Mouse (Mus musculus): ENCODE data around the gene Vsx2.
"Not testable (repeated sequence)": the region's sequence is repeated elsewhere in the genome, so short reads cannot be mapped to it uniquely, and the experiment has no call there.

The Vsx2 gene

DNA sequence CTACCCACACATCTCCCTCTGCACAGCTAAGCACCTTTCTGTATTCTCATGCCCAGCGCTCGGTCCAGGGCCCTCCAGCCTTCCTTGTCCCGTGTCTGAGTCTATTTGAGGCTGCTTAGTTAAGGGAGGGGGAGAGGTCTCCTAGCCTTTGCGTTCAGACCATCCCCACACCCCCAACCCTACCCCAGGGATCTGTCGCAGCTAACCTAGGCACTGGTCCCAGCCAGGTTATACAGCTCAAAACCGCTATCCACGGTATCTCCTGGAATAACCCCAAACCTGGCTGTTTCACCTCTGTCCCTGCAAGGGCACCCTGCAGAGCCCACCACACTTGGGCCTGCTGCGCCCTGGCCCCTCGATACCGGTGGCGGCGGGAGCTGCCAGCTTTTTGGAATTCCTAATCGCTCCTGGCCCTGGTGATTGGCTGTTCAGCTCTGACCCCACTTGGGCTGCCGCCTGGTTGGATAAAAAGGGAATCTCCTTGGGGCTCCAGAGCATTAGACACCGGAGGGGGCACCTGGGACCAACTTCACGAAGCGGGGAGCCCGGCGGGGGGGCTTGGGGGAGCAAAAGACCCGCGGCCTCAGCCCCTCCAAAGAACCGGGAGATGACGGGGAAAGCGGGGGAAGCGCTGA is at the start of gene Vsx2:
Gene Vsx2, plus strand, starts transcription at position 427 of the 635 bp plus-strand sequence.
- no peak for DNase-seq (ENCODE audit: low spot score in 2 of 2)

DNA sequence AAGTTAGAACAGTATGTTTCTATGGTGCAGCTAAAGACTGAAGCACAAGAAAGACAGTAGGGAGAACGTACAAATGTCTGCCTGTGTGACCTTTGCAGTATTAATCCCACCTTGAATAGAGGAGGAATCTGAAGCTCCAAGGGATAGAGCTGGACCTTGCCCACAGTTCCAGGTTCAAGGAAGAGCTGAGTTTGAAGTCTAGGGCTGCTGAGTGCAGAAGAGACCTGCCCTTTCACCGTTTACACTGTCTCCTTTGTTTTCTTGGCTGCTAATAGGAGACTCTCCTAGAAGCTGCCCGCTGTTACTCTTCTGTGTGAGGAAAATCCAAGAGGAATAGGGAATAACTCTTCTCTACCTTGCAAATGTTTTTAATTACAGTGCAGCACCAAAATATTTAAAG is 45.8 kb upstream of the Vsx2 start:
- no peak for DNase-seq (ENCODE audit: low spot score in 2 of 2)

DNA sequence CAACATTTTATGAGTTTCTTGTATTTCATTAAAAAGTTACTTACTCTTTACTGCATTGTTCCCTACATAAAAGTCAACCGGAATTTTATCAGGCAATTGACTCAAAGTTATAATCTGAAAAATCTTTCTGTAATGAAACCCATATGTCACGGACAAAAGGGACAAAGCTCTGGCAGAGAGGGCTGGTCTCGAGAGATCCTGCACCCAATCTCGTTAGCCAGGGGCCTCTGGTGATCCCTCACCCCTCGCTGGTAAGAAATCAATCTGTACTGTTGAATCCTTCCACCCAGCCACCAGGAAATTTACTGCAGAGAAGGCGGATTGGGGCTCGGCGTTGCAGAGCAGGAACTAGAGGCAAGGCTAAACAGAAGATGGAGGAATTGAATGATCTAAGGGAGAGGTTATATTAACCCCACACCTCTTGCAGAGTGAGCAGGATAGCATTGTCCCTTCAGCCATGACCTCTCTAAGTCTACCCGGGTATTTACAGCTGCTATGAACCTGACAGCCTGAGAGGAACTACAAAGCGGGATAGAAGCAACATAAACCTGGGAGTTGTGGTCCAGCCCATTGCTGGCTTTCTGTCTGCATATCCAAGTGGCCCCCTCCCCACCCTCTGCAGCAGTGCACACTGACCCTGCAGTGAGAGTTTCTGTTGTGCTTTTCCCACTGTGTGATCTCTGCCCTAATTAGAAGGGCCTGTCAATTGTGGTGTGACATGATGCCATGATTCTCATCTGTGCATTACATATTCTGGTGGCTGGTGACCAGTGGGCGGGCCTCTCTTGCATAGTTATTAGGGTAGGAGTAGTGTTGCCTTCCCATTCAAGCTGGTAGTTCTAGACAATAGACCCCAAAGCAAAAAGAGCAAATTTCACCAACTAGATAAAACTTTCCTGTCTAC is 45.2 kb upstream of the Vsx2 start:
- no peak for DNase-seq (ENCODE audit: low spot score in 2 of 2)

DNA sequence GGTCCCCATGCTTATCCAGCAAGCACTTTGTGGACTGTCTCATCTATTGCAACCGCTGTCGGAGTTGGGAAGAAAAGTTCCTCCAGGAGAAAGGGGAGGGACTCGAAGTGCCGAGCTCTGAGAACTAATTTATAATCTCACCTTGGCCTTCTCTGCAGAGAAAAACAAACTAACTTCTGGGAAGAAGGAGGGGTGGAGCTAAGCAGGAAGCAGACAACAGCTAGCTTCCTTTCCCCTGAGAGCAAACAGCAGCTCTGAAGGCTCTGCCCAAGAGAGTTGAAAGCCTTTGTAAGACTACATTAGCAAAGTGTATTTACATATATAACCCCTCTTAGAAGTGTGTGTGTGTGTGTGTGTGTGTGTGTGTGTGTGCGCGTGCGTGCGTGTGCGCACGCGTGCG is 44.1 kb upstream of the Vsx2 start:
- DNase-seq (ENCODE audit: low spot score in 2 of 2) = no peak

- no peak for DNase-seq (ENCODE audit: low spot score in 2 of 2)
Measured at GRCm38 (mm10) chr12:84530426-84530825, 39.1 kb upstream of the Vsx2 start.

- peak; percentile 4 to 34 for DNase-seq (ENCODE audit: low spot score in 2 of 2)
Measured at GRCm38 (mm10) chr12:84531906-84532829, 37.4 kb upstream of the Vsx2 start.

DNA sequence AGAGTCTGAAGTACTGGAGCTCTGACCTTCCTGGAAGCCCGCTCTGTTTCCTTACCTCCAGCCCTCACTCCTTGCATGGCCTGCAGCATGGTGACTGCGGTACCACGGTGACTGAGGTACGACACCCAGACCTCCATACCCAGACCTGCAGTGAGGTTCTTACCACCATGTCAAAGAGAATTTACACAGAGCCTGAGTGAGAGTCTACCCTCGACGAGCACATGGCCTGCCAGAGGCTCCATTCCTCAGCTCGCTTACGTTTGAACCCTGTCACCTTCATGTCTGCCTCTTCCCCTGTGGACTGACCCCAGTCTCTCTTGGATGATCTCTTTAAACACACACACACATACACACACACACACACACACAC is 36.7 kb upstream of the Vsx2 start:
- DNase-seq (ENCODE audit: low spot score in 2 of 2) = no peak

DNA sequence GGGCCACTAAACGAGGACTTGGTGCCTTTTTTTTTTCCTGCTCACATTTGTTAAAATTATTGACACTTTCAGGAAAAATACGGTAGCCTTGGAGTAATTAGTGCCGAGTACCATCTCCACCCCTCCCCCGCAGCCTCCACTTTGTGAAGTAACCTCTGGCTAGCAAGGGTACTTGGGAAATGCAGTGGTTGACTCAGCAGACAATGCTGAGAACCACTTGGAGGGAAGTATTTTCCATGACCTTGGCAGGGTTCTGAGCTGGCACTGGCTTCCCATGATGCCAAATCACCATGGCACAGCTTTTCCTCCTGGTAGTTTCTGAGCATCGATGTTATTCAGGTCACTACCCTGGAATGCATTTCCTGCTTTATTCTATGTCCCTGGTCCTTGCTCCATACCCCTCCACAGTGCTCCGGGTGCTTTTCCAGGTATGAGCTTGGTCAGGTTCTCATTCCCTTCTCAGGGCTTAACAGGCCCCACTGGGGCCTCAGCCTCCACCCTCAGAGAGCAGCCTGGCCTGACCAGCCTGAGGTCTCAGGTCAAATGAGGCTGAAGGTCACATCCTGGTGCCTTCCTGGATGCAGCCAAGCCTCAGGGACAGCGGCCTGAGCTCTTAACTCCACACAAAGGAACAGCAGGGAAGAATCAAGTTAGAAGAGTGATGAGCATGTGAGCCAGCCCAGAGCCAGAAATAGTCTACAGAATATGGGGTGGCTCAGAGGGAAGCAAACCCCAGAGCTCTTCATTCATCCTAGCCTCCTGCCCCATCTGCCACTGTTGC is 35.7 kb upstream of the Vsx2 start:
- DNase-seq (ENCODE audit: low spot score in 2 of 2) = no peak

DNA sequence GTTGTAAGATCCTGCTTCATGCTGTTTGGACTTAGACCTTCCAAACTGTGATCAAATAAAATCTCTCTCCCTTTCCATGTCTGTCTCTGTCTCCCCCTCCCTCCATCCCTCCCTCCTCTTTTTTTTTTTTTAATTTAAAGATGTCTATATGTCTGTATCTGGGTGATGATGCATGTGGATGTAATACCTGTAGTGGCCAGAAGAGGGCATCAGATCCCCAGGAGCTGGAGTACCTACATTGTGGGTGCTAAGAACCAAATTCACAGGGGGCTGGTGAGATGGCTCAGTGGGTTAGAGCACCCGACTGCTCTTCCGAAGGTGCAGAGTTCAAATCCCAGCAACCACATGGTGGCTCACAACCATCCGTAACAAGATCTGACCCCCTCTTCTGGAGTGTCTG is 30.0 kb upstream of the Vsx2 start:
- not testable (repeated sequence) for DNase-seq (ENCODE audit: low spot score in 2 of 2)

- no peak for DNase-seq (ENCODE audit: low spot score in 2 of 2)
Measured at GRCm38 (mm10) chr12:84541391-84541958, 28.1 kb upstream of the Vsx2 start.

GRCm38 (mm10) chr12:84546028-84546427 is 23.5 kb upstream of the Vsx2 start:
- peak; percentile 50 to 60 for DNase-seq (ENCODE audit: low spot score in 2 of 2)

DNA sequence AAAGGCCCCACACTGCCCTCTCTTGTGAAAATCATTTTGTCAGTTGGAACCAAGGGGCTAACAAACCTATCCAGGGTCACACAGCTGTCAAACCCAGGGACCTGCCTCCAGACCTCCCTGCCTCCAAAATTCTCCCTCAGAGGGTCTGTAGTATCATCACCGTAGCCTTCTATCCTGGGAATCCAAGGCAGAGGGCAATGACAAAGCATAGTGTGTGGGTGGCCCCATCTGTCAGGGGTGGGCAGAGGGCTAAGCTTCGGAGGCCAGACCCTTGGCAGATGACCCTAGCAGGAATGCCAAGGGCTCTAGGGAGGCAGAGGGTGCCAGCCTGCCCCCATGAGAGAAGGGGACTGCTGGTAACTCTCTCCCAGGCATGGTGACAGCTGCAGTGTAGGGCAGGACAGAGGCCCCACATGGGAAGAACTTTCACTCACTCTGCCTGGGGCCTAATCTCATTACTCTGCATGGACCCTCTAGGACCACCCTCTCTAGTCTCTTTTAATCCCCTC is 22.9 kb upstream of the Vsx2 start:
- no peak for DNase-seq (ENCODE audit: low spot score in 2 of 2)

DNA sequence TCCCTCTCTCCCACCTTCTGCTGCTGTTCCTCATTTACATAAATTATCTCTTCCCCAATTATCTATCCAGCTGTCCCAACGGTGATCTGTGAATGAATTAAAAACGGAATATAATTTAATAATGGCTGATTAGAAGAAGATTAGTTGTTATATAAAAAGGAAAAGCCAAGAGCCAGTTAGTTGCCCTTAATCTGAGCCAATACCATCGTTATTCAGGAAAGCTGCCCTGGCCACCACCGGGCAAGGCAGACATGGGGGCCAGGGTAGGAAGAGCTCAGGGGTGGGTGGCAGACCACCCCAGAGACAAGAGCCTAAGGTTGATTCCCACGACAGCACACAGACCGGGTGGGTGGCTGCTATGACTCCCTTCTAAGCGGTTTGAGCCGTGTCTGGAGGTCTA is 21.3 kb upstream of the Vsx2 start:
- DNase-seq (ENCODE audit: low spot score in 2 of 2) = no peak

GRCm38 (mm10) chr12:84555218-84555617 is 14.3 kb upstream of the Vsx2 start:
- no peak for DNase-seq (ENCODE audit: low spot score in 2 of 2)

DNA sequence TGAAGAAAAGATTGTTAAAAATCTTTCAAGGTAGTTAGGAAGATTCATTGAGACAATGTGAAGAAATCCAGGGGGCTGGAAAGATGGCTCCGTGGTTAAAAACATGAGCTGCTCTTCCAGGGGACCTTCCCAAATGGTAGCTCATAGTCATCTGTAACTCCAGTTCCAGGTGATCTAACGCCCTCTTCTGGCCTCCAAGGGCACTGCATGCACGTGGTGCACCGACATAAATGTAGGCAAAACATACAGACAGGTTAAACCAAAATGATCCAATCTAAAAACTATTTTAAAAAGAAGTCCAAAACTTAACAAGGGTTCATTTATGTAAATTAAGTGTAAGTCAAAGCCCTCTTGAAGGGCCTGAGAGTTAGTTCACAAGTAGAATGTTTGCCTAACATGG is 7.0 kb upstream of the Vsx2 start:
- DNase-seq (ENCODE audit: low spot score in 2 of 2) = no peak

- DNase-seq (ENCODE audit: low spot score in 2 of 2) = no peak
Measured at GRCm38 (mm10) chr12:84567576-84567975, 2.0 kb upstream of the Vsx2 start.

- no peak for DNase-seq (ENCODE audit: low spot score in 2 of 2)
Measured at GRCm38 (mm10) chr12:84569976-84570693, 573 bp downstream of the Vsx2 start.

- no peak for DNase-seq (ENCODE audit: low spot score in 2 of 2)
Measured at GRCm38 (mm10) chr12:84570694-84571415, 1.3 kb downstream of the Vsx2 start.

Measured in frontal cortex, postnatal 36 days (tissue).